Mouse (Mus musculus): ENCODE results near the gene Sh2d7.

DNA sequence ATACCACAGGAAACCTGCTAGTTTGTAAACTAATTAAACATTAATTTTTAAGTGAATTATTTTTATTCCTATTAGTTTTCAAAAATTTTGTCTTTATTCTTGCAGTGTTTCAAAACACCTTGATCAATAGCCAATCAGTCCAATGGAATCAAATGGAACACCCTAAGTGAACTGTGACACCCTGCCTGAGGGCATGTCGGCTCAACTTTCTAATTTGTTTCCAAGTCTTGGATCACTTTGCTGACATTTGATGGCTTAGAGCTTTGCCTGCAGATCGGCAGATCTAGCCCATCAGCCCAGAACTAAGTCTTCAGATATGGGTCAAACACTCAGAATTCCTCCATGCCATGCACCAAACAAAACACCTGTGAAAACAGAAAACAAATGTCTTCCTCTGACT lies 22.8 kb upstream of the Sh2d7 start:
- TF ChIP-seq MAFK (IDR thresholded peaks at IDR 0.05; ENCODE audit: insufficient read depth, low read depth, low read length) (no peak), ZC3H11A (IDR thresholded peaks at IDR 0.05; ENCODE audit: borderline replicate concordance, low read depth, low read length) (no peak), CHD2 (IDR thresholded peaks at IDR 0.05; ENCODE audit: low read depth, low read length) (no peak), HCFC1 (IDR thresholded peaks at IDR 0.05; ENCODE audit: borderline replicate concordance, insufficient read depth, low read length) (no peak), ZNF384 (IDR thresholded peaks at IDR 0.05; ENCODE audit: low read depth, low read length) (no peak)
